Comparison of ENCODE assay signal across 16 mouse cellular contexts in the genomic region with DNA sequence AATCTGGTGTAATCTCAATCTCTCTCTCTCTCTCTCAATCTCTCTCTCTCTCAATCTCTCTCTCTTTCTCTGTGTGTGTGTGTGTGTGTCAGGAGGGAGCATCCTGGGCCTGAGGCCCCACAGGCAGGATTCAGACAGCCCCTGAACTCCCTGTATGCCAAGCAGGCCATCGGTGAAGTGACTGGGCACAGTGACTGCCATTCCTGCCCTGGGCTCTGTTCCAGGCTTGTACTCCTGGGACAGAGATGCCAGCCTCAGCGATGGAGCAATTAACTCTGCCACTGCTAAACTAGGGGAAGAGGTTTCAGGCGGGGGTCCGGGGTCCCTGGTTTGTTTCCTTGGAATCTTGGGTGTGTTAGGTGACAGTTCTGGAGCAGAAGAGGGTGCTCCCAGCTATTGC. TPM values are rescaled to one million over a fixed set of nuclear protein-coding genes. Genes with fewer than 3 reads are reported as not detected.
DNase-seq lines count a peak whose midpoint lies in the region; ATAC-seq and TF ChIP-seq lines count a peak whose summit lies in the region.
"Had no signal": no experiment of that assay in that cellular context is flagged by ENCODE, and none has a peak within 500 bp of the region (broad histone marks: within the 10 kb centered on the region; RNA-seq: fewer than 3 reads in every experiment).

No protein-coding gene starts in this region.

- intact Hi-C loops in heart, postnatal 36 days (cut with DNase I): loop anchor here (5.0 kb wide), 1 partner anchor 147 kb away; a partner anchor contains a TSS

- no peak for ATAC-seq in cerebellum, adult (ENCODE audit: insufficient number of reproducible peaks, low FRiP score, low TSS enrichment)
- ATAC-seq: intestine, postnatal 0 days had no signal

- no peak overlapping the region for H3K4me3 ChIP-seq in layer of hippocampus, adult 2 months
- H3K4me3 ChIP-seq: embryonic facial prominence, embryonic 13.5 days; forebrain, embryonic 10.5 days; limb, embryonic 15.5 days; neural tube, embryonic 13.5 days; stomach, embryonic 15.5 days had no signal

- peak; percentile 63 to 73 for DNase-seq in cerebellum, postnatal 14 days
- DNase-seq in layer of hippocampus, adult 2 months (ENCODE audit: low spot score in 2 of 2): no peak
- DNase-seq in layer of hippocampus, adult 18-20 months (ENCODE audit: low spot score in 2 of 2): no peak
- DNase-seq in adipocyte (ENCODE audit: low spot score): peak; percentile 98
- DNase-seq in heart, postnatal 36 days: peak; percentile 54 to 63
- DNase-seq in kidney, adult 18-20 months: no peak
- DNase-seq: lung, embryonic 14.5 days; thymus, postnatal 25 days had no signal

- no peak for TF ChIP-seq CTCF in layer of hippocampus, adult 2 months (conservative IDR thresholded peaks at IDR 0.05)

- peak overlapping the region; percentile 90 for H3K27ac ChIP-seq in layer of hippocampus, adult 2 months
- H3K27ac ChIP-seq: embryonic facial prominence, embryonic 13.5 days; forebrain, embryonic 10.5 days; limb, embryonic 15.5 days; neural tube, embryonic 13.5 days; stomach, embryonic 15.5 days had no signal

RNA-seq across cellular contexts. Expression of a gene that starts 1.0 kb away (rescaled TPM):
- 10 to 100 TPM in 1 of 2 experiments, 1 to 10 TPM in 1; 7.5 to 10.1 TPM for total RNA-seq in layer of hippocampus, adult 2 months (2021)
- total RNA-seq in layer of hippocampus, adult 18-20 months (2021): 10 to 100 TPM; 16.3 to 16.9 TPM
- 100 to 1,000 TPM; 157 to 172 TPM for total RNA-seq in heart, postnatal 36 days (2021)

RNA-seq across cellular contexts. Expression of a gene that starts 6.8 kb away (rescaled TPM):
- total RNA-seq in layer of hippocampus, adult 2 months (2021): under 1 TPM; 0.54 to 0.76 TPM
- total RNA-seq in layer of hippocampus, adult 18-20 months (2021): 1 to 10 TPM in 1 of 2 experiments, under 1 TPM in 1; 0.67 to 1.1 TPM
- total RNA-seq in heart, postnatal 36 days (2021): 100 to 1,000 TPM; 171 to 183 TPM
- total RNA-seq: MEL had no signal

RNA-seq across cellular contexts. Expression of a gene that starts 11.2 kb away (rescaled TPM):
- 1 to 10 TPM in 1 of 2 experiments, under 1 TPM in 1; 0.77 to 1.6 TPM for total RNA-seq in layer of hippocampus, adult 2 months (2021)
- 1 to 10 TPM in 1 of 2 experiments, under 1 TPM in 1; 0.61 to 1.0 TPM for total RNA-seq in layer of hippocampus, adult 18-20 months (2021)
- total RNA-seq in heart, postnatal 36 days (2021): 10 to 100 TPM; 56.1 to 73.6 TPM
- total RNA-seq: MEL had no signal

RNA-seq across cellular contexts. Expression of a gene that starts 29.6 kb away (rescaled TPM):
- 100 to 1,000 TPM; 125 to 133 TPM for total RNA-seq in layer of hippocampus, adult 2 months (2021)
- total RNA-seq in layer of hippocampus, adult 18-20 months (2021): 100 to 1,000 TPM; 128 to 130 TPM
- total RNA-seq in heart, postnatal 36 days (2021): 10 to 100 TPM in 1 of 2 experiments, 1 to 10 TPM in 1; 7.5 to 10.2 TPM

RNA-seq across cellular contexts. Expression of a gene that starts 31.1 kb away (rescaled TPM):
- total RNA-seq in layer of hippocampus, adult 2 months (2021): 100 to 1,000 TPM; 122 to 135 TPM
- total RNA-seq in layer of hippocampus, adult 18-20 months (2021): 100 to 1,000 TPM; 105 to 107 TPM
- total RNA-seq in heart, postnatal 36 days (2021): 10 to 100 TPM; 37.5 to 41.1 TPM

Comparison
In these comparisons a context has a peak if more than half of its experiments do, and no peak if none do; other contexts are left out.
1. DNase-seq: peak in cerebellum, postnatal 14 days (2 of 2), adipocyte (single experiment) and heart, postnatal 36 days (2 of 2); none in layer of hippocampus, adult 2 months (0 of 2), layer of hippocampus, adult 18-20 months (0 of 2) and kidney, adult 18-20 months (single experiment).
2. RNA of a gene that starts 1.0 kb away (total RNA-seq): 157 to 172 TPM in heart, postnatal 36 days; 16.3 to 16.9 TPM in layer of hippocampus, adult 18-20 months and 7.5 to 10.1 TPM in layer of hippocampus, adult 2 months; every median in the first group is over 4 times any median in the second.
3. RNA of a gene that starts 6.8 kb away (total RNA-seq): 171 to 183 TPM in heart, postnatal 36 days; 0.67 to 1.1 TPM in layer of hippocampus, adult 18-20 months and 0.54 to 0.76 TPM in layer of hippocampus, adult 2 months; every median in the first group is over 10 times any median in the second.
4. RNA of a gene that starts 11.2 kb away (total RNA-seq): 56.1 to 73.6 TPM in heart, postnatal 36 days; 0.77 to 1.6 TPM in layer of hippocampus, adult 2 months and 0.61 to 1.0 TPM in layer of hippocampus, adult 18-20 months; every median in the first group is over 10 times any median in the second.